Mouse (Mus musculus) hindbrain, embryonic 14.5 days (tissue): ENCODE measurements around the gene Plekhg4. TPM values are rescaled to one million over a fixed set of nuclear protein-coding genes. Genes with fewer than 3 reads are reported as not detected.

ENCODE experiments used
- ATAC-seq: fragments of 200-750 bp; cut with Nextera tagmentation; 2 replicates; pipeline ENCODE4 v1.8.0; 2017; ENCODE audit warnings: moderate number of reproducible peaks, mild to moderate bottlenecking, moderate TSS enrichment, moderate library complexity; ENCODE audit not compliant: low FRiP score
- DNase-seq: peaks from one replicate; pipeline ENCODE4 v3.0.0-alpha.2; 2015; ENCODE audit warnings: low spot score
- H3K27ac ChIP-seq: fragments of 300-500 bp; sonication (generic); 2 replicates; pipeline ENCODE4 v1.5.1; 2014; ENCODE audit warnings: mild to moderate bottlenecking, moderate library complexity
- H3K27me3 ChIP-seq: fragments of 300-500 bp; sonication (generic); 2 replicates; pipeline ENCODE4 v1.6.1; 2014; ENCODE audit warnings: mild to moderate bottlenecking, low read length, mixed read lengths; ENCODE audit not compliant: control insufficient read depth, insufficient read depth
- H3K36me3 ChIP-seq: fragments of 300-500 bp; sonication (generic); replicated peaks from 2 replicates; pipeline ENCODE4 v1.6.1; 2014; ENCODE audit not compliant: control insufficient read depth, insufficient read depth
- H3K4me1 ChIP-seq: fragments of 300-500 bp; sonication (generic); replicated peaks from 2 replicates; pipeline ENCODE4 v1.6.1; 2014; ENCODE audit warnings: antibody characterized with exemption, low read length, mixed read lengths; ENCODE audit not compliant: control insufficient read depth, insufficient read depth
- H3K4me2 ChIP-seq: fragments of 300-500 bp; sonication (generic); replicated peaks from 2 replicates; pipeline ENCODE4 v1.6.1; 2014; ENCODE audit warnings: mild to moderate bottlenecking, moderate library complexity
- H3K4me3 ChIP-seq: fragments of 300-500 bp; sonication (generic); replicated peaks from 2 replicates; pipeline ENCODE4 v1.5.1; 2014; ENCODE audit warnings: mild to moderate bottlenecking, low read length
- H3K9ac ChIP-seq: fragments of 300-500 bp; sonication (generic); 2 replicates; pipeline ENCODE4 v1.6.1; 2014
- H3K9me3 ChIP-seq: fragments of 300-500 bp; sonication (generic); 2 replicates; pipeline ENCODE4 v1.6.1; 2016; ENCODE audit warnings: low read length; ENCODE audit not compliant: control insufficient read depth
- WGBS: fragments of 180-500 bp; shearing (Covaris S2); extraction: QIAGEN DNeasy Blood & Tissue Kit; methylation state at CpG from one replicate; pipeline ENCODE4 v1.1.7; 2014; 5-methylcytosine and 5-hydroxymethylcytosine counted together
- polyA plus RNA-seq: library from polyadenylated mRNA; unstranded; fragments of >200 nt; fragmentation: Nextera tagmentation; extraction: Ambion mirVana; gene quantifications from 2 replicates; pipeline ENCODE4 v1.2.1, GENCODE M21; 2014

Gene Plekhg4
- polyA plus RNA-seq = 1.8 and 2.6 TPM in 2 replicates

DNA sequence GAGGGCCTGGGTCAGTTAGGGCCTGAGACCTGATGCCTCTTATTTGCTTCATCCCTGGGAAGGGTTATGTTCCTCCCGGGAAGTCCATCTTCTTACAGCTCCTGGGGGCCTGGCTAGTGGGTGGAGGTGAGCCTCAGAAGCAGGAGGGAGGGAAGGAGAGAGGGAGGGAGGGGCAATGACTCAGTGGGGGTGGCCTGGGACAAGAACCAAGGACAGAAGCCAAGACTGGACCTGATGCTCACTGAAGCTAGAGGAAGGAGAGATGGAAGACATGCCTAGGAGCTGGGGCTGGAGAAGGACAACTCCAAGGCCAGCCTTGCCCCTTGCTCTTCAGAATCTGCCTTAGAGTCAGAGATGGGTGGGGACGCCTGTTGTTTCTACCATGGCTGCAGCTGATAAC lies at the start of gene Plekhg4:
Plekhg4 (plus strand) TSS at position 243 of the 400 bp plus-strand sequence.
- H3K9ac ChIP-seq = no peak within 1 kb of the TSS
- peaks cover 13% of the 10 kb centered on the region for H3K36me3 ChIP-seq
- H3K27me3 ChIP-seq = no peaks in the 10 kb centered on the region
- no peak within 1 kb of the TSS for H3K4me2 ChIP-seq
- DNase-seq = no peak
- no peak within 1 kb of the TSS for H3K27ac ChIP-seq
- 65% methylated on average over 2 of the region's 2 CpGs for WGBS
- H3K4me1 ChIP-seq = no peaks in the 10 kb centered on the region
- no peak within 1 kb of the TSS for H3K4me3 ChIP-seq
- no peak for ATAC-seq
- peaks cover 4% of the 10 kb centered on the region; the same call in 1 of the 2 replicates for H3K9me3 ChIP-seq

DNA sequence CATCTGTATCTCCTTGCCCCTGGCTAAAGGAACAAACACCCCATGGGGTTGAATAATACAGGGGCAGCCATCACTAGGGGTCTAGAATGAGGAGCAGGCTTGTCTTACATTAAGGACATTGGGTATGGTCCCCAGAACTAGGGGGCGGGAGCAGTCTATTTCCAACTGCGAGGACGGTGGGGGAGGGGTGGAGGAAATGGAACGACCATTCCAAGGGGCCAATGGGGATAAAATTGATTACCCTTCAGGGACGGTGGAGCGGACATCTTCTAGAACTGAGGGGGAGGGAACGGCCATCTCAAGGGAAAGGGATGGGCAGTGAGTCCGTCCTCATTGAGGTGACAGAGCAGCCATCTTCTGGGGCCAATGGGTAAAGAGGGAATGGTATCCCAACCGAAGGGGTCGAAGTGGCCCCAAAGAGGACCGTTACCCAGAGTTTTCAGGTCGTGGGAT lies 47.4 kb upstream of the Plekhg4 start:
- under 1% methylated on average over 12 of the region's 12 CpGs for WGBS
- H3K4me1 ChIP-seq = peaks cover 19% of the 10 kb centered on the region
- H3K4me3 ChIP-seq = peak overlapping the region; percentile 65
- H3K36me3 ChIP-seq = peaks cover 49% of the 10 kb centered on the region
- peak; percentile 63 for ATAC-seq
- peak overlapping the region; percentile 90 for H3K4me2 ChIP-seq
- no peaks in the 10 kb centered on the region for H3K27me3 ChIP-seq
- H3K9ac ChIP-seq = peak overlapping the region; percentile 85
- no peak for DNase-seq
- H3K27ac ChIP-seq = peak overlapping the region; percentile 73
- H3K9me3 ChIP-seq = no peaks in the 10 kb centered on the region

DNA sequence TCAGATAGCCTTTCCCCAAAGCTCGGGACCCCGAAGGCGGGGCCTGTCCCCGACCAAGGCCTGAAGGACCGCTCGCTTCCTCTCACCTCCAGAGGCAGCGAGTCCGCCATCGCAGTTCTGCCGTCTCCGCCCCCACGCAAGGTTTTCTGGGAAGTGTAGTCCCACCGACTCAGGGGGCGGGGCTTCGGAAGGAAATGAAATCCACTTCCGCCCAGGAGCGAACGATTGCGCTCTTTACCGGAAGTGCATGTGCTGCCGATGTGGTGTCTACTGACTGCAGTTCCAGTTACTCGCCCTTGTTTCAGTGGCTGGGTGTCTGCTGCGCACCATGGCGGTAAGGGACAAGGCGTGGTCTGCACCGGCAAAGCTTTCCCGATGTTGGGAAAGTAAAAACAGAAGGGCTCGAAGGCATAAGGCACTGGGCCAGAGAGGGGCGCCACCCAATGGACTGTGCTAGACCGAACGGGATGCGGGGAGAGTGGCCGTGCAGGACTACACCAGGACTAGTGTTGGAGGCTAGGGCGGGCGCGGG lies 46.9 kb upstream of the Plekhg4 start, which contains the start of the genes Lrrc29 and Tmem208:
Lrrc29 (minus strand) TSS at position 138 of the 532 bp plus-strand sequence.
Tmem208 (plus strand) TSS at position 214 of the 532 bp plus-strand sequence.
- H3K9ac ChIP-seq = peak within 1 kb of the TSS; percentile 85
- peak within 1 kb of the TSS; percentile 76 for H3K27ac ChIP-seq
- peaks cover 19% of the 10 kb centered on the region for H3K4me1 ChIP-seq
- under 1% methylated on average over 36 of the region's 36 CpGs for WGBS
- H3K27me3 ChIP-seq = no peaks in the 10 kb centered on the region
- peak within 1 kb of the TSS; percentile 90 for H3K4me2 ChIP-seq
- no peaks in the 10 kb centered on the region for H3K9me3 ChIP-seq
- peaks cover 54% of the 10 kb centered on the region for H3K36me3 ChIP-seq
- peak; percentile 90 for ATAC-seq
- peak; percentile 95 for DNase-seq
- H3K4me3 ChIP-seq = peak within 1 kb of the TSS; percentile 65

DNA sequence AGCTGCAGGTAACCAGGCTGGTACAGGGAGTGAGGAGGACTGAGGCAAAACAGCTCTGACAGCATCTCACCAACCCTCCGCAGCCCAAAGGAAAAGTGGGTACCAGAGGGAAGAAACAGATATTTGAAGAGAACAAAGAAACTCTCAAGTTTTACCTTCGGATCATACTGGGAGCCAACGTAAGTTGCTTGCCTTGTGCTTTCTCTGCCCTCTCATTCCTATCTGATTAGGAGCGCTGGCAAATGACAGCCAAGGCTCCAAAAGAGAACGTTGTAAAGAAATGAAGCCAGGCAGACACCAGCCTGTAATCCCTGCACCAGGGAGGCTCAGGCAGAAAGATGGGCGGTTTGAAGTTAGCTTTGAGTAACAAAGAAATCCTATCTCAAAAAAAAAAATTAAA lies 46.1 kb upstream of the Plekhg4 start:
- Histone ChIP-seq H3K4me1 (peaks cover 19% of the 10 kb centered on the region), H3K9ac (peak overlapping the region; percentile 65), H3K36me3 (peaks cover 55% of the 10 kb centered on the region), H3K9me3 (no peaks in the 10 kb centered on the region), H3K4me2 (peak overlapping the region; percentile 90), H3K27me3 (no peaks in the 10 kb centered on the region), H3K27ac (peak overlapping the region; percentile 76; the same call in 1 of the 2 replicates), H3K4me3 (peak overlapping the region; percentile 65)
- DNase-seq (no peak), ATAC-seq (no peak)
- WGBS = 44% methylated on average over 6 of the region's 6 CpGs

DNA sequence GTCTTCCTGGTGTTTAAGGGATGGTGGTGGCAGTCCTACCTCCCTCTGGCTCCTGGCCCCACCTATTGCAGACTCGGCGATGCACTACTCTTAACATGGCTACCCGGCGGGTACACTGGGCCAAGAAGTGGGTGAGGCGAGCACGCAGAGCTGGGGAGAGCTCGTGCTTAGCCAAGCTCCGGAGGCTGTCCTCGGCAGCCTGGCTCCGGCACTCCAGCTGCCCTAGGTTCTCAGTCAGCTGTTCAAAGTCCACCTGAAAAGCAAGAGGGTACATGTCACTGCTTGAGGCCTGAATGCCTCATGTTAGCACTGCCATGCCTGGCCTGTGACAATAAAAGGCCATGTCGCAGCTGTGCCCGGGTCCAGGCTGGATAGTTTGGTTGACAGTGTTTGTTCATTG lies 42.7 kb upstream of the Plekhg4 start:
- DNase-seq = no peak
- no peak for ATAC-seq
- Histone ChIP-seq H3K36me3 (peaks cover 60% of the 10 kb centered on the region), H3K9ac (no peak overlapping the region), H3K4me1 (peaks cover 11% of the 10 kb centered on the region), H3K4me3 (no peak overlapping the region), H3K9me3 (no peaks in the 10 kb centered on the region), H3K27ac (no peak overlapping the region), H3K4me2 (no peak overlapping the region), H3K27me3 (no peaks in the 10 kb centered on the region)
- WGBS = 95% methylated on average over 12 of the region's 12 CpGs

DNA sequence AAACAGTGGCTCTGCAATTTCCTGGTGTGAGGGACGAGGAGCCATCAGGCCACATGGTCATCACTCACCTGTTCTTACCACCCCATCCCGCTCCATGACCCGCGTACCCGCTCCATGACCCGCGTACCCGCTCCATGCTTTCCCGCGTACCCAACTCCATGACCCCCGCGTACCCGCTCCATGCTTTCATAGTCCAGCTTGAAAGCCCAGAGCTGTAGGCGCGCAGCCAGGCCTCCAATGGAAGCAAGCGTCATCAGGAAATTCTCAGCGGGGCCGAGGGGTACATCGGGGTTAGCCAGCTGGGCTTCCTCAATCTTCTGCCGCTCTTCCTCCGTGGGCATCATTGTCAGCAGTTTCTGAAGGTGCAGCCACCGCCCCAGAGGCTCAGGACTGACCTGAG lies 41.6 kb upstream of the Plekhg4 start:
- no peak overlapping the region for H3K4me2 ChIP-seq
- peaks cover 8% of the 10 kb centered on the region for H3K4me1 ChIP-seq
- H3K9me3 ChIP-seq = no peaks in the 10 kb centered on the region
- no peak for ATAC-seq
- H3K4me3 ChIP-seq = no peak overlapping the region
- H3K27ac ChIP-seq = no peak overlapping the region
- 95% methylated on average over 22 of the region's 22 CpGs for WGBS
- no peak overlapping the region for H3K9ac ChIP-seq
- DNase-seq = no peak
- peaks cover 60% of the 10 kb centered on the region for H3K36me3 ChIP-seq
- no peaks in the 10 kb centered on the region for H3K27me3 ChIP-seq

DNA sequence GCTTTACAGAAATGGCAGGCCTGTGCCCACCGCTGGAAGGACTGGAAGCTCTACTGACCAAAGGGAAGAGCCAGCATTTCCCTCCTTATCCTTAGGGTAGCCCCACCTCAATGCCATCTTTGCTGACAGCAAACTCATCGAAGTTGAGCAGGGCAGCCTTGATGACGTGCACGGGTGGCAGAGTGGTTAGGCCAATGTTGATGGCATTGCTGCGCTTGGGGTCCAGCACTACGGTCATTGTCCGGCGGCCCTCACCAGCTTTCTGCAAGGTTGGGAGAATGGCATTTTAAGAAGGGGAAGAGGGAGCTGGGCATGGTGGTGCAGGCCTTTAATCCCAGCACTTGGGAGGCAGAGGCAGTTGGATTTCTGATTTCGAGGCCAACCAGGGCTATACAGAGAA lies 41.1 kb upstream of the Plekhg4 start:
- Histone ChIP-seq H3K27ac (no peak overlapping the region), H3K4me3 (no peak overlapping the region), H3K9ac (no peak overlapping the region), H3K36me3 (peaks cover 60% of the 10 kb centered on the region), H3K9me3 (no peaks in the 10 kb centered on the region), H3K4me2 (no peak overlapping the region), H3K27me3 (no peaks in the 10 kb centered on the region), H3K4me1 (peaks cover 7% of the 10 kb centered on the region)
- no peak for ATAC-seq
- 97% methylated on average over 9 of the region's 9 CpGs for WGBS
- DNase-seq = no peak

DNA sequence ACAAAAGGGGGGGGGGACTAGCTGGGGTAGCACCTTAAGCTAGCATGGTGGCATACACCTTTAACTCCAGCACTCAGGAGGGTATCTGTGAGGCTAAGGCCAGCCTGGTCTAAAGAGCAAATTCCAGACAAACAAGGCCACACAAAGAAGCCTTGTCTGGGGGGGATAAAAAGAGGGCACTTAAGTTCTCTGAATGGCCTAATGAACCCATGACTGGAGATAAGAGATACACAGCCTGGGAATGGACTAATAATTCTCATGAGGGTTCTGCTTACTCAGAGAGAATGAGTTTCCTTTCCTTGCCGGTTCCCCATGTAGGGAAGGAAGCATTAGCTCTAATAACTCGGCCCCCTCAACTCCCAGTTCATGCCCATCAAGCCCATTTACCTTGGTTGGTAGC lies 40.6 kb upstream of the Plekhg4 start:
- peaks cover under 1% of the 10 kb centered on the region for H3K4me1 ChIP-seq
- H3K4me3 ChIP-seq = no peak overlapping the region
- H3K9me3 ChIP-seq = no peaks in the 10 kb centered on the region
- ATAC-seq (no peak), DNase-seq (no peak)
- H3K4me2 ChIP-seq = no peak overlapping the region
- H3K9ac ChIP-seq = no peak overlapping the region
- WGBS = 94% methylated on average over 2 of the region's 2 CpGs
- no peak overlapping the region for H3K27ac ChIP-seq
- H3K36me3 ChIP-seq = peaks cover 60% of the 10 kb centered on the region
- H3K27me3 ChIP-seq = no peaks in the 10 kb centered on the region

DNA sequence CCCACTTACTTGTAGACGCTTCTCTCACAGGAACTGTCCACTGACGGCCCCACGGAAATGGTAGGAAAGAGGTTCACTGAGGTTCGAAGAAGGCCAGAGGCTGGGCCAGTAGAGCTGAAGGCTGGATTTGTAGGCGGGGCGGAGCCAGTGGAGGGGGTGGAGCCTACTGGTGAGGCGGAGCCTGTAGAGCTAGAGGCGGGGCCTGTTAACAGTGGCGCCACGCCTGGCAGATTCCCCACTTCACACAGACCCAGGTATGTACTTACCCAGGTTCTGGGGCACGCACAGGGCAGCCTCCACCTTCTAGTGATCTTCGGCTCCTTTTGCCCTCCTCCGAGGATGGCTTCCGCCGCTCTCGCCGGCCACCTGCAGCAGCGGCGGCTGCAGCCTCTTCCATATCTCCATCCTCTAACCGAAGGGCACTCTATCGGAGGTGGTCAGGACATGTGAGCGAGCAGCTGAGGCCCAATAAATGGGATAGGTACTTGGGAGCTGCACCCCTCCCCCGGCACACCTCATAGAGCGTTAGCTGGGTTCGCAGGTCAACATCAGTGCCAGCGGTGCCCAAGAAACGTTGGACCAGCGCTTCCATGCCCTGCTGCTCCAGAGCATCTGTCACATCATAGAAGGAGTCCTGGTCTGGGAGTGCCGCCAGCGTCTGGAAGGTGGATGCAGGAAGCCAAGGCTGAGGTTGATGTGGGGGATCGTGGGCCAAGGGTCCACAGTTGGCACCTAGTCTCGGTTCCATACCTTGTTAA lies 36.5 kb upstream of the Plekhg4 start:
- Histone ChIP-seq H3K4me1 (no peaks in the 10 kb centered on the region), H3K9ac (no peak overlapping the region), H3K9me3 (no peaks in the 10 kb centered on the region), H3K4me2 (no peak overlapping the region), H3K27me3 (no peaks in the 10 kb centered on the region), H3K4me3 (no peak overlapping the region), H3K27ac (no peak overlapping the region), H3K36me3 (peaks cover 24% of the 10 kb centered on the region)
- peak; percentile 39 for ATAC-seq
- DNase-seq = no peak
- WGBS = 53% methylated on average over 32 of the region's 32 CpGs
